Mouse (Mus musculus) stomach, embryonic 15.5 days (tissue): Measurements from ENCODE around the gene Cxcr5. TPM values are rescaled to one million over a fixed set of nuclear protein-coding genes. Genes with fewer than 3 reads are reported as not detected.

Experiments
- ATAC-seq: fragments of 200-750 bp; cut with Nextera tagmentation; 2 replicates; pipeline ENCODE4 v1.8.0; 2017; ENCODE audit warnings: low read depth, moderate number of reproducible peaks, moderate TSS enrichment; ENCODE audit not compliant: insufficient read depth, low FRiP score
- H3K27ac ChIP-seq: fragments of 300-500 bp; sonication (generic); 2 replicates; pipeline ENCODE4 v1.5.1; 2015; ENCODE audit warnings: mild to moderate bottlenecking, inconsistent platforms
- H3K27me3 ChIP-seq: fragments of 300-500 bp; sonication (generic); replicated peaks from 2 replicates; pipeline ENCODE4 v1.6.1; 2015; ENCODE audit warnings: inconsistent platforms
- H3K36me3 ChIP-seq: fragments of 300-500 bp; sonication (generic); 2 replicates; pipeline ENCODE4 v1.6.1; 2015; ENCODE audit warnings: inconsistent platforms
- H3K4me1 ChIP-seq: fragments of 300-500 bp; sonication (generic); 2 replicates; pipeline ENCODE4 v1.6.1; 2015; ENCODE audit warnings: inconsistent platforms
- H3K4me2 ChIP-seq: fragments of 300-500 bp; sonication (generic); 2 replicates; pipeline ENCODE4 v1.6.1; 2015; ENCODE audit warnings: mild to moderate bottlenecking, inconsistent platforms
- H3K4me3 ChIP-seq: fragments of 300-500 bp; sonication (generic); replicated peaks from 2 replicates; pipeline ENCODE4 v1.5.1; 2015; ENCODE audit warnings: inconsistent platforms
- H3K9ac ChIP-seq: fragments of 300-500 bp; sonication (generic); 2 replicates; pipeline ENCODE4 v1.6.1; 2015; ENCODE audit warnings: inconsistent platforms
- H3K9me3 ChIP-seq: fragments of 300-500 bp; sonication (generic); 2 replicates; pipeline ENCODE4 v1.6.1; 2016; ENCODE audit warnings: inconsistent platforms
- WGBS: fragments of 180-500 bp; shearing (Covaris S2); methylation state at CpG from one replicate; pipeline ENCODE4 v1.1.7; 2015; 5-methylcytosine and 5-hydroxymethylcytosine counted together
- polyA plus RNA-seq: library from polyadenylated mRNA; unstranded; fragments of >200 nt; fragmentation: Nextera tagmentation; extraction: Ambion mirVana; gene quantifications from 2 replicates; pipeline ENCODE4 v1.2.1, GENCODE M21; 2015

Cxcr5 gene
- polyA plus RNA-seq, 1 experiment from 2014 or later = 0.62 TPM

DNA sequence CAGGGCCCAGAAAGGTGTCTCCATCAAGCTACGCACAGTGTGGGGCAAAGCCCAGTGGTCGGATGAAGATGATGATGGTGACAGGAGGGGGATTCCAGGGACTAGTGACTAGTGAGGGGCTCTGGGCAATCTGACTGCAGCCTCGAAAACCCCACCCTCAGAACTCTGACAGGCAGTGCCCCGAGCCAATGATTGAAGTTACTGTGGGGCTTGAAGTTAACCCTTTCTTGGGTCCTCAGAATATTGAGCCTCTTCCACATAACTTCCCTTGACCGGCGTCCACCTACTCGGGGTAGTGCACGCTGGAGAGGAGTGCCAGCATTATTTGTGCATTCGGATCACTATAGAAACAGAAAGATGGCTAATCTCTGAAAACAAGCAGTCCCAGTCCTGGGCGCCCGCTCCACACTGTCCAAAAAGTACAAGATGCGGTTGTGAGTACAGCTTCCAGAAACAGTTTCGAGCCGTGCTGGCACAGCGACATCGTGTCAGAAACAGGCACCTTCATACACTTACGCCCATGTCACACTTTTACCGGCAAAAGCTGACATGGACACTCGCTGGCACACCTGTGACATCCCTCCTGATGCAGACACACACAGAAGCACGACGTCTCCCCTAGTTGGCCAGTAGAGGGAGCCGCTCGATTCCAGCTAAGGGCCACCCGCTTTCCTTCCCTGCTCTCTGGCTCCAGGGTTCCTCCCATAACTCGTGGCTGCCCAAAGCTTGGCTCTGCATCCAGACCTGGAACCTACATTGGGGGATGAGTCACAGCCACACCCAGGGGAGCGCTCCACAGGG, 81.8 kb downstream of the Cxcr5 start:
- Histone ChIP-seq H3K27me3 (no peaks in the 10 kb centered on the region), H3K9ac (peak overlapping the region; percentile 80), H3K4me2 (peak overlapping the region; percentile 90), H3K9me3 (no peaks in the 10 kb centered on the region), H3K27ac (peak overlapping the region; percentile 99), H3K4me1 (peaks cover 24% of the 10 kb centered on the region), H3K4me3 (peak overlapping the region; percentile 74), H3K36me3 (no peaks in the 10 kb centered on the region)
- ATAC-seq = peak; percentile 45
- under 1% methylated on average over 26 of the region's 26 CpGs for WGBS

DNA sequence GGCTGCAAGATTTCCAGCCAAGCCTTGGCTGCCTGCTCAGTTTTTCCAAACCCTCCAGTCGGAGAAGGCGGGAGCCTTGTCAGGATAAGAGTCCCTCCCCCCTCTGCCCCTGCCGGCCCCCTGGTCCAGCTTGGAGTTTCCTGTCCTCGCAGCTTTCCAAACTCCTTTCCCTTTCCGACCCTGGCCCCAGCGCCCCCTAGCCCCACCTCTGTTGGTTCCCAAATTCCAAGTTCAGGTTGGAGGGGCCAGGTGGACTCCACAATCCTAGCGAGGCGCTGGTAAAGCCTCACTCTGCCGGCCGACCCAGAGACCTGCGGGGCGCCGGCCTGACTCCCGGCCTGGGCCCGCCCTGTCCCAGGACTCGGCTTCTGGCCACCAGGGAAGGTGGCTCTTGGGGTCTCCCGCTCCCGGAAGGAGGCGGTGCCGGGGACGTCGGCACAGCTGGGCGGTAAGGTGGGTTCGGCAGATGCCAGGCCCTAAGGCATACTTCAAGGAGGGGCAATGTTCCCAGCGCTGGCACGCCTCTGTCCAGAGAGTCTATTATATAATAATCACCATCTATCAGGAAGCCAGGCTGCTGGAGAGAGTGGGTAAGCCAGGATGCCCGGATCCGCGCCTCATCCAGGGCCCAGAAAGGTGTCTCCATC, 82.6 kb downstream of the Cxcr5 start:
- Histone ChIP-seq H3K9ac (peak overlapping the region; percentile 80), H3K36me3 (no peaks in the 10 kb centered on the region), H3K4me2 (peak overlapping the region; percentile 90), H3K4me1 (peaks cover 17% of the 10 kb centered on the region), H3K27me3 (no peaks in the 10 kb centered on the region), H3K4me3 (peak overlapping the region; percentile 74), H3K27ac (peak overlapping the region; percentile 99), H3K9me3 (no peaks in the 10 kb centered on the region)
- WGBS = 0% methylated on average over 29 of the region's 29 CpGs
- ATAC-seq = peak; percentile 24

DNA sequence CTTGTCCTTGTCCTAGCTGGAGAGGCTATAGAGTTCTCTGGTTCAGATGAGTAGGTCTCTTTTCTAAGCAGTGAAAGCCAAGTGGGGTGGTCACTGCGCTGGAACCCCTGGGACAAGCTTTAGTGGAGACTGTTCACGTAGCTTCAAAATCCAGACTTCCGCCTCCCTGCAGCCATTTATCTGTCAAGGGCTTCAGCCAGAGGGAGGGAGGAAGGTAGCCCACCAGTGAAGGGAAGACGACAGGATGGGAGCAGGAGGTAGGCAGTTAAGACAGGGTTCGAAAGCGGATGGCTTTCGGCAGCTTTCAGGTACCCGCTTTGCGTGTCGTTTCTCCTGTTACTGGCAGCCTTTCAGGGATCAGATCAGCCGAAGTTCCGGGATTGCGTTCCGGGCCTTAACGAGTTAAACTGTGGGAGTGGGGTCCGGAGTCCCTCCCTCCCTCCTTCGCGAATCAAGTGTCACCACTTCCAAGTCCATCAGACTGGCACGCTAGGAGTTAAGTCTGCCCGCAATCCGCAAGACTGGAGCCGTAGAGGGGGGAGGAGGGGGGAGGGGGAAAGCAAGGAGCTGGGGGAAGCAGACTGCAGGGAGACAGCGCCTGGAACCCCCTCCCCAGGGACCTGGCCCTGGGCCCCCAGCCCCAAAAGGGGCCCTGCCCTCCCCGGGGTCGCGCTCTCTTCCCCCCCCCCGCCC, 83.3 kb downstream of the Cxcr5 start:
- peak overlapping the region; percentile 74 for H3K4me3 ChIP-seq
- H3K36me3 ChIP-seq = no peaks in the 10 kb centered on the region
- H3K9ac ChIP-seq = peak overlapping the region; percentile 29; the same call in 1 of the 2 replicates
- peaks cover 15% of the 10 kb centered on the region; the same call in 1 of the 2 replicates for H3K4me1 ChIP-seq
- peak overlapping the region; percentile 90 for H3K4me2 ChIP-seq
- H3K27ac ChIP-seq = peak overlapping the region; percentile 99
- no peaks in the 10 kb centered on the region for H3K9me3 ChIP-seq
- ATAC-seq = peak; percentile 44
- WGBS = under 1% methylated on average over 22 of the region's 27 CpGs
- no peaks in the 10 kb centered on the region for H3K27me3 ChIP-seq

DNA sequence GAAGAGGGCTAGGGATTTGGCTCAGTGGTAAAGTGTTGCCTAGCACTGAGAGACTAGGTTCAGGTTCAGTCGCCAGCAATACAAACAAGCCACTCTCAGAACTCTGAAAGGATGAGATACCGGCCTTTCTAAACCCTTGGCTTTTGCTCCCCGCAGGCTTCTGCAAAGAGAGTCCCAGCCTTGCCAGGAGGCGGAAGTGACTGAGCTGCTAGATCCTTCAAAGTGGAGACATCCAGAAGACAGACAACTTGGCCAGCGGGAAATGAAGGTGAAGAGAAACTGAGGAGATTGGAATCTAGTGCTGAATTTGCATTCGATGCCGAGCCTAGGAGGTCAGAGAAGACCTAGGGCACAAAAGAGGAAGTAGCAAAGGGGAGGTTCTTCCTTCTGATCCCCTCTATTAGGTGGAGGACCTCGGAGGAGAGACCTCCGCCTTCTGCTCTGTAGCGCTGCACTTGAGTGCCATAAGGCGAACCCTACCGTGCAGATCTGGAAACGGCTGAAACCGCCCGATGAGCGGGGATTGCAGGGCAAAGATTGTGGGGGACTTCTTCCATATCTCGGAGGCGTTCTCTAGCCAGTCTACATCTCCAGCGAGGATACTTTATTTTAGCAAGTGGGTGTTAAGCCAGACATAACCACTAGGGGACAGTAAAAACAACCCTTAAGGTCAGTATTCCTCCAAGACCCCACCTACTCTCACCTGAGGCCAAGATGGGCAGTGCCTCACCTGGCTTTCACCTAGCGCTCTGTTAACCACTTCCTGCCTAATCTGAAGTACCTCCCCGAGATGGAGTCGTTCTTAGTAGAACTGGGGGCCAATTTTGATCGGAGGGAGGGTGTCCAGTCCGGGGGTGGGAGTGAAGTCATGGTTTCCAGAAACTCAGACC, 84.1 kb downstream of the Cxcr5 start:
- H3K27me3 ChIP-seq = no peaks in the 10 kb centered on the region
- peak overlapping the region; percentile 99 for H3K27ac ChIP-seq
- peak overlapping the region; percentile 90 for H3K4me2 ChIP-seq
- H3K4me3 ChIP-seq = peak overlapping the region; percentile 74
- no peak; the same call in 1 of the 2 replicates for ATAC-seq
- H3K4me1 ChIP-seq = peaks cover 15% of the 10 kb centered on the region; the same call in 1 of the 2 replicates
- no peaks in the 10 kb centered on the region for H3K9me3 ChIP-seq
- no peaks in the 10 kb centered on the region for H3K36me3 ChIP-seq
- 7% methylated on average over 24 of the region's 24 CpGs for WGBS
- H3K9ac ChIP-seq = no peak overlapping the region

DNA sequence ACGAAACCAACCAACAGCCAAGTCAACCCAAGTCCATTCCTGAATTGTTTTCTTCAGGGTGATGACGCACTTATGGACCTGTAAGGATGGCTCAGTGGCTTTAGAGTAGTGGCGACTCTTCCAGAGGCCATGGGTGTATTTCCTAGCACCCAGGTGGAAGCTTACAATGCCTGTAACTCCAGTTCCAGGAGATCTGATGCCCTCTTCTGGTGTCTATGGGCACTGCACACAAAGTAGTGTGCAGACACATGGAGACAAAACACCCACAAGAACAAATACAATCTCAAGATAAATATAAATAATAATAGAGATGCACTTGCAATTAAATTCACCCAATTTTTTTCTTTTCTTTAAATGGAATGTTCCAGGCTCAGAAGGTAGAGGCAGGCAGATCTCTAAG, 85.7 kb downstream of the Cxcr5 start:
- H3K27me3 ChIP-seq = no peaks in the 10 kb centered on the region
- no peaks in the 10 kb centered on the region for H3K9me3 ChIP-seq
- H3K36me3 ChIP-seq = no peaks in the 10 kb centered on the region
- no peak overlapping the region for H3K27ac ChIP-seq
- WGBS = 94% methylated on average over 3 of the region's 3 CpGs
- H3K9ac ChIP-seq = no peak overlapping the region
- H3K4me1 ChIP-seq = peaks cover 5% of the 10 kb centered on the region; the same call in 1 of the 2 replicates
- no peak for ATAC-seq
- H3K4me2 ChIP-seq = no peak overlapping the region
- H3K4me3 ChIP-seq = no peak overlapping the region

DNA sequence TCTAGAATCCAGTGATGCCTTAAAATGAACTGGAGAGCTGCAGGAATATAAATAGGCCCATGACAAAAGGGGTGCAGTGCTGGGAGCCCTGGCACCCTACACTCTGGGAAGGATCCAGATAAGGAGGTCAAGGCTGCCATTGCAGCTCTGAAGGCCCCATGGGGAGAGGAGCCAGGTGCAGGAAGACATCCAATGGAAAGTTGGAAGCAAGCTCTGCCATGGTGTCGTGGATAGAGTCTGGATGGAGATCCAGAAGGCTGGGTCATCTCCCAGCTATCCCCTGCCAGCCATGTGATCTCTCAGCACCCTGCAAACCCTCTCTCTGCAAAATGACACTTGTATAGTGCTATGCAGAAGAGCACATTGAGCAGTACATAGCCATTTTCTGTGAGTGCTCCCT, 87.3 kb downstream of the Cxcr5 start:
- H3K4me2 ChIP-seq = no peak overlapping the region
- no peak overlapping the region for H3K27ac ChIP-seq
- 32% methylated on average over 1 of the region's 1 CpGs for WGBS
- H3K9me3 ChIP-seq = no peaks in the 10 kb centered on the region
- no peak overlapping the region for H3K4me3 ChIP-seq
- no peaks in the 10 kb centered on the region for H3K27me3 ChIP-seq
- ATAC-seq = no peak
- peaks cover 5% of the 10 kb centered on the region; the same call in 1 of the 2 replicates for H3K4me1 ChIP-seq
- no peak overlapping the region for H3K9ac ChIP-seq
- no peaks in the 10 kb centered on the region for H3K36me3 ChIP-seq

DNA sequence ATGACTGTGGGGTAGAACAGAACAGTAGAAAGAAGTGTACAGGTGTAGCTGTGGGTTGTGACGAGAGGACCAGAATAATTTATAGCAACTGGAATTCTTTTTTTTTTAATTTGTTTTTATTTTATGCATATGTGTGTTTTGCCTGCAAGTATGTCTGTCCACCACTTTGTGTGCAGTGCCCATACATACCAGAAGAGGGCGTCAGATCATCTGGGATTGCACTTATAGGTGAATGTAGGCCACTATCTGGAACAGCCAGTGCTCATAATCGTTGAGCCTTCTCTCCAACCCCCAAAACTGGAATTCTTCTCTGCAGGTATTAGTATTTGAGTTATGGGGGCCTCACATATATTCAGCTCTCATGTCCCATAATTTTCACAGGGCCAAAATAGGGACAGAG, 88.5 kb downstream of the Cxcr5 start:
- Histone ChIP-seq H3K4me1 (peaks cover 5% of the 10 kb centered on the region; the same call in 1 of the 2 replicates), H3K27ac (no peak overlapping the region), H3K4me3 (no peak overlapping the region), H3K9ac (no peak overlapping the region), H3K27me3 (no peaks in the 10 kb centered on the region), H3K4me2 (no peak overlapping the region), H3K36me3 (no peaks in the 10 kb centered on the region), H3K9me3 (no peaks in the 10 kb centered on the region)
- ATAC-seq = no peak
- WGBS = 66% methylated on average over 3 of the region's 3 CpGs

DNA sequence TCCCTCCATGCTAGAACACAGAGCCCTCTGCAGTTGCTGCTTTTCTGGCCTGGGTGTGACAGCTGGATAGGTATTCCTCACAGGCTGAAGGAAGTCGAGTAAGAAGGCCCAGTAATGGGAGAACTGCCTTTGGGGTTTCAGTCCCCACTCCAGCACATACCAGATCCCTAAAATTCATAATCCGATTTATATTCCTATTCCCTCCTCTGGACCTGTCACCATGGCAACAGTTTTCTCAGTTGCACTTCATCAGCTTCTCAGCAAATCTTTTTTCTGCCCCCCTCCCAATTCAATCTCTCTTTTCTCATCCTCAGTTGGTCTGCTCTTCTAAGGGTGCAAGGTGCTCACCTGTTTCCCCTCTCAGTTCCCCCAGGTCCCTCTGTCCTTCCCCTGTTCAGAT, 92.9 kb downstream of the Cxcr5 start:
- no peaks in the 10 kb centered on the region for H3K27me3 ChIP-seq
- 45% methylated on average over 2 of the region's 2 CpGs for WGBS
- no peak overlapping the region for H3K27ac ChIP-seq
- no peaks in the 10 kb centered on the region for H3K36me3 ChIP-seq
- ATAC-seq = no peak
- no peak overlapping the region for H3K4me3 ChIP-seq
- H3K4me2 ChIP-seq = no peak overlapping the region
- no peak overlapping the region for H3K9ac ChIP-seq
- no peaks in the 10 kb centered on the region for H3K4me1 ChIP-seq
- no peaks in the 10 kb centered on the region for H3K9me3 ChIP-seq

DNA sequence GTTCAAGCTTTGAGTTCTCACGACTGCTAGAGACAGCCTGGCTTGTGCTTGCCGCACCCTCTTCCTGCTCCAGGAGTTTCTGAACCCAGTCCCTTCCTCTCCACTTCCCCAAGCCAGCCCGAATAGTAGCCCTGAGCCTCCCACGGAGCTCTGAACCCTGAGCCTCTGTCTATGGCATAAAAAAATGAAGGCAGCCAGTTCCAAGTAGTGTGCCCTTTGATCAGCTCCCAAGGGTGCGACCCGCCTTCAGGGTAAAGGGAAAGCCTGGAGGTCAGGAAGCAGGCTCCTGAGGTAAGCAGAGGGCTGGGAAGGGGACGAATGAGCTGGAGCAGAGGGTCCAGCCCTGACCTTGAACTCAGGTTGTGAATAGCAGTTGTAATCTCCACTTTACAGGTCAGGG, 93.5 kb downstream of the Cxcr5 start:
- H3K4me2 ChIP-seq = no peak overlapping the region
- no peaks in the 10 kb centered on the region for H3K27me3 ChIP-seq
- no peaks in the 10 kb centered on the region for H3K4me1 ChIP-seq
- 53% methylated on average over 7 of the region's 7 CpGs for WGBS
- no peaks in the 10 kb centered on the region for H3K36me3 ChIP-seq
- H3K9ac ChIP-seq = no peak overlapping the region
- ATAC-seq = no peak
- no peak overlapping the region for H3K27ac ChIP-seq
- no peak overlapping the region for H3K4me3 ChIP-seq
- no peaks in the 10 kb centered on the region for H3K9me3 ChIP-seq

DNA sequence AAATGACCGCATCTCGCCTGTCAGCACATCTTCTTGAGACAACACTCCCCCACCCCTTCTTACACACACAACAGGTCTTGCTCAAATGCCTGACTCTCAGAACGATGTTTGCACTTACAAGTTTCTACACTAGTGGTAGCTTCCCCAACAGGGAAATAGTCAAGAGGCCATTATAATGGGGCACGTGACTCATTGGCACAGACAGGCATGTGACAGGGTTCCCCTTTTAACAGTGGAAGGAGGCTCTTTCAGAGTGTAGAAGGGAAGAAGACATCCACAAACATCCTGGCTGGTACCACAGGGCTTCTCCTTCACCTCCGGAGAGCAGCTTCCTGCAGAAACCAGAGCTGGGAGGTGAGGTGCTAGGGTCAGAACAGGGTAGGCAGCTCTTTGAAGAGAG, 99.7 kb downstream of the Cxcr5 start:
- ATAC-seq = no peak
- 71% methylated on average over 5 of the region's 5 CpGs for WGBS

More for the DNA sequence above, 99.7 kb downstream of the Cxcr5 start:
- Histone ChIP-seq H3K36me3 (no peaks in the 10 kb centered on the region), H3K4me3 (no peak overlapping the region), H3K9ac (no peak overlapping the region), H3K4me2 (no peak overlapping the region), H3K4me1 (peaks cover 7% of the 10 kb centered on the region), H3K27me3 (no peaks in the 10 kb centered on the region), H3K27ac (no peak overlapping the region), H3K9me3 (no peaks in the 10 kb centered on the region)
